Mouse (Mus musculus) 3134 (cell line): ENCODE data around the gene Gm5134.

Experiments
- DNase-seq: peaks from one replicate; pipeline ENCODE4 v3.0.0-alpha.2; 2011; ENCODE audit warnings: low spot score; ENCODE audit not compliant: insufficient read length; ENCODE audit errors: extremely low read depth

The Gm5134 gene

GRCm38 (mm10) chr10:75937851-75938643 is 16.3 kb upstream of the Gm5134 start:
- no peak for DNase-seq

GRCm38 (mm10) chr10:75939481-75940234 is 14.7 kb upstream of the Gm5134 start:
- DNase-seq: no peak

GRCm38 (mm10) chr10:75940520-75940919 is 13.8 kb upstream of the Gm5134 start, which contains the start of gene Gm867:
Gm867 (minus strand) TSS chr10:75940672.
- no peak for DNase-seq

- DNase-seq: no peak
Measured at GRCm38 (mm10) chr10:75941042-75941824, 13.1 kb upstream of the Gm5134 start.

- DNase-seq: no peak
Measured at GRCm38 (mm10) chr10:75942736-75943477, 11.4 kb upstream of the Gm5134 start, which contains the start of gene Vpreb3. Vpreb3 (plus strand) TSS chr10:75943057.

GRCm38 (mm10) chr10:75944066-75944772 is 10.1 kb upstream of the Gm5134 start:
- DNase-seq: no peak

- DNase-seq: no peak
Measured at GRCm38 (mm10) chr10:75945213-75945612, 9.1 kb upstream of the Gm5134 start.

- DNase-seq: no peak
Measured at GRCm38 (mm10) chr10:75945896-75946295, 8.4 kb upstream of the Gm5134 start.

- DNase-seq: no peak
Measured at GRCm38 (mm10) chr10:75948079-75948478, 6.2 kb upstream of the Gm5134 start.

GRCm38 (mm10) chr10:75949053-75950045 is 5.0 kb upstream of the Gm5134 start:
- no peak for DNase-seq

- no peak for DNase-seq
Measured at GRCm38 (mm10) chr10:75950791-75951210, 3.5 kb upstream of the Gm5134 start.

GRCm38 (mm10) chr10:75951424-75952050 is 2.8 kb upstream of the Gm5134 start:
- peak; percentile 48 for DNase-seq

- no peak for DNase-seq
Measured at GRCm38 (mm10) chr10:75973846-75974245, 19.5 kb downstream of the Gm5134 start.

GRCm38 (mm10) chr10:75975216-75975615 is 20.9 kb downstream of the Gm5134 start:
- DNase-seq: peak; percentile 36

GRCm38 (mm10) chr10:75978119-75978834 is 24.0 kb downstream of the Gm5134 start:
- no peak for DNase-seq

GRCm38 (mm10) chr10:75978835-75979157 is 24.5 kb downstream of the Gm5134 start:
- DNase-seq: no peak

- no peak for DNase-seq
Measured at GRCm38 (mm10) chr10:75979432-75979831, 25.1 kb downstream of the Gm5134 start.
